Mouse (Mus musculus): ENCODE measurements around the gene Gm14190.
"Not testable (repeated sequence)": the region's sequence is repeated elsewhere in the genome, so short reads cannot be mapped to it uniquely, and the experiment has no call there.

Gene Gm14190

GRCm38 (mm10) chr11:99690463-99690862, at the start of gene Gm14190:
Gene Gm14190 (minus strand): TSS chr11:99690740.
- in situ Hi-C loops (cut with MboI, MseI) = no loop called here

GRCm38 (mm10) chr11:99734190-99734589, 43.6 kb upstream of the Gm14190 start, which contains the start of gene Gm14180:
Gene Gm14180 (minus strand): TSS chr11:99734290.
- in situ Hi-C loops (cut with MboI, MseI) = no loop called here

DNA sequence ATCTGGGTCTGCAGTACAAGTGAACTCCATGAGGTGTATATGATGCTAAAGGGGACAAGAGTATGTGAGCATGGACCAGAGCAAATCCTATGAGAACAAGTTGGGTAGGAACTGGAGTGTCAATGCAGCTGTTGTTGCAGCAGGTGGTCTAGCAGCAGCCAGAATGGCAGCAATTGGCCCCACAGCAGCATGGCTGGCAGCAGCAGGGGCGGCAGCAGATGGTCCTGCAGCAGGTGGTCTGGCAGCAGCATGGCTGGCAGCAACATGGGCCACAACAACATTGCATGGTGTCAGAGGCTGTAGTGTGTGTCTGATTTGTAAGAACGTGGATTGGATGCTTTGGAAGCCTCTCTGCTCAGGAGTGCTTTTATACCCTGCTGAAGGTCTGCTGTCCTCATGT, 33.5 kb upstream of the Gm14190 start:
- in situ Hi-C loops (cut with MboI, MseI) = no loop called here

- in situ Hi-C loops (cut with MboI, MseI) = no loop called here
Observed at GRCm38 (mm10) chr11:99718759-99719158, 28.2 kb upstream of the Gm14190 start.

DNA sequence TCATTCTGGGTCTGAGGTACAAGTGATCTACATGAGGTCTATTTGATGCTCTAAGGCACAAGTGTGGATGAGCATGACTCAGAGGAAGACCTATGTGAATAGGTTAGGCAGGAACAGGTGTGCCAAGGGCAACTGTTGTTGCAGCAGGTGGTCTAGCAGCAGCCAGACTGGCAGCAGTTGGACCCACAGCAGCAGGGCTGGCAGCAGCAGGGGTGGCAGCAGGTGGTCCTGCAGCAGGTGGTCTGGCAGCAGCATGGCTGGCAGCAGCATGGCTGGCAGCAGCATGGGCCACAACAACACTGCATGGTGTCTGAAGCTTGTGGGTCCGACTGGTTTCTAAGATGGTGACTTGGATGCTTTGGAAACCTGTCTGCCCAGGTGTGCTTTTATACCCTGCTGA, 5.3 kb downstream of the Gm14190 start:
- in situ Hi-C loops (cut with MboI, MseI) = not testable (repeated sequence)

DNA sequence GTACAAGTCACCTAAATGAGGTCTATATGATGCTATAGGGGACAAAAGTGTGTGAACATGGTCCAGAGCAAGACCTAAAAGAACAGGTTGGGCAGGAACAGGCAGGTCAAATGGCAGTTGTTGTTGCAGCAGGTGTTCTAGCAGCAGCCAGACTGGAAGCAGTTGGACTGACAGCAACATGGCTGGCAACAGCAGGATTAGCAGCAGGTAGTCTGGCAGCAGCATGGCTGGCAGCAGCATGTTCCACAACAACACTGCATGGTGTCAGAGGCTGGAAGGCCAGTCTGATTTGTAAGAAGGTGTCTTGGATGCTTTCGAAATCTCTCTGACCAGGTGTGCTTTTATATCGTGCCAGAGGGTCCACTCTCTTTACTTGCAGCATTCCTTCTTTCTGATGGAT, 7.1 kb downstream of the Gm14190 start:
- in situ Hi-C loops (cut with MboI, MseI) = no loop called here

DNA sequence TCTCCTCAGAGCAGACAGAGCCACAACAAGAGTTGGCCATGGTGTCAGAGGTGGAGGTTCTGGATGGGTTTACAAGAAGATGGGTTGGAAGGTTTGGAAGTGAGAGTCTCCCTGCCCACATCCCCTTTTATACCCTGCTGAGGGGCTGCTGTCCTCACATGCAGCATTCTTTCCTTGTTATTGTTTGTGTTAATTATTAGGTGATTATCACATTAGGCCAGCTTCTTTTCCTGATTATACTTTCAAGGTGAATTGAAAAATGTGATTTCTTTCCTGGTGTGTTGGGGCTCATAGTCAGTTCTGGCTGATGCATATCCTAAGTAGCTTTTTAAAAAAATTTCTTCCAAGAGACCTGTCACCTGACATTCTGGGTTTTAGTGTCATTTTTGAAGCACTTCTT, 24.7 kb downstream of the Gm14190 start, which contains the start of gene Krtap4-6:
Gene Krtap4-6, minus strand, starts transcription at position 101 of the 400 bp plus-strand sequence.
- in situ Hi-C loops (cut with MboI, MseI) = no loop called here

DNA sequence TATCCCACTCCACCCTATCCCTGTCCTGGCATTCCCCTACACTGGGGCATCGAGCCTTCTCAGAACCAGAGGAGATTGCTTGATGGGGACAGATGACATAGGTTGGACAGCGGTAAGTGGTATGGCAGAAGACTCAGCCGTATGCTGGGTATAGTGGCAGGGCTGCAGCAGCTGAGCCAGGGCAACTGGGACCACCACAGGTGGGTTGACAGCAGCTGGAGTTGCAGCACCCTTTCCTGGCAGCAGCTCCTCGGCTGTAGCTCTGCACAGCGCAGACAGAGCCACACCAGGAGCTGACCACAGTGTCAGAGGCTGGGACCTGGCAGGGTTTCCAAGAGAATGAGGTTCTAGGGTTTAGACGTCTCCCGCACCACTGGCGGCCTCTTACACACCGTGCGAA, 27.7 kb downstream of the Gm14190 start:
- in situ Hi-C loops (cut with MboI, MseI) = no loop called here

DNA sequence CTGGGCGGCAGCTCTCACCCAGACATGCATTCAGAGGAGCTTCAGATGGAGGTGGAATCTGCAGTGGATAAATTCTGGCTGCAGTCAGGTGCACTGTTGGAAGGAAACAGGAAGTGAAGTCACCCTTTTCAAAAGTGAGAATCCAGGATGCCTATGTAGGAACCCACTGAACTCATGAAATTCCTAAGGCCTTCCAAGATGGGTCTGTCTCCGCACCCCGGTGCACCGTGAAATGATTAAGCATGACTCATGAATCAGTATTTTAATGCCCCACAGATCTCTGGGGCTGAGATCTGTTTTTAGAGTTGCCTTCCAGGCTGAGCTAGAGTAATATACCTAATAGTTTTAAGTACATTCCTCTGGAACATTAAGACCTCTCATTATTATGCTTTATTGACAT, 31.3 kb downstream of the Gm14190 start:
- in situ Hi-C loops (cut with MboI, MseI) = no loop called here

DNA sequence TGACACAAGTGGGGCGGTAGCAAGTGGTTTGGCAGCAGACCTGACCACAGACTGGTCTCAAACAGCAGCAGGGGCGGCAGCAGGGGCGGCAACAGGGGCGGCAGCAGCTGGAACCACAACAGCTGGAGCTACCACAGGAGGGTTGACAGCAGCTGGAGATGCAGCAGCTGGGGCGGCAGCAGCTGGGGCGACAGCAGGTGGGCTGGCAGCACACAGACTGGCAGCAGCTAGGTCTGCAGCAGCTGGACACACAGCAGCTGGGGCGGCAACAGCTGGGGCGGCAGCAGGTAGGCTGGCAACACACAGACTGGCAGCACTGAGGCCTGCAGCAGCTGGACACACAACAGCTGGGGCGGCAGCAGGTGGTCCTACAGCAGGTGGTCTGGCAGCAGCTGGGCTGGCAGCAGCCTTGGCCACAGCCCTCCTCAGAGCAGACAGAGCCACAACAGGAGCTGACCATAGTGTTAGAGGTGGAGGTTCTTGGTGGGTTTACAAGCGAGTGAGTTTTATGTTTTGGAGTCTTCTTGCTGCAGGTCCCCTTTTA, 32.0 kb downstream of the Gm14190 start, which contains the start of gene Gm11563:
Gene Gm11563, minus strand, starts transcription at position 494 of the 544 bp plus-strand sequence.
- in situ Hi-C loops (cut with MboI, MseI) = not testable (repeated sequence)

GRCm38 (mm10) chr11:99657051-99657450, 33.5 kb downstream of the Gm14190 start:
- in situ Hi-C loops (cut with MboI, MseI) = no loop called here

- in situ Hi-C loops (cut with MboI, MseI) = no loop called here
Observed at GRCm38 (mm10) chr11:99650136-99650535, 40.4 kb downstream of the Gm14190 start, which contains the start of gene Gm11555. Gene Gm11555 (minus strand): TSS chr11:99650236.

- in situ Hi-C loops (cut with MboI, MseI) = no loop called here
Observed at GRCm38 (mm10) chr11:99646444-99646843, 44.1 kb downstream of the Gm14190 start.

DNA sequence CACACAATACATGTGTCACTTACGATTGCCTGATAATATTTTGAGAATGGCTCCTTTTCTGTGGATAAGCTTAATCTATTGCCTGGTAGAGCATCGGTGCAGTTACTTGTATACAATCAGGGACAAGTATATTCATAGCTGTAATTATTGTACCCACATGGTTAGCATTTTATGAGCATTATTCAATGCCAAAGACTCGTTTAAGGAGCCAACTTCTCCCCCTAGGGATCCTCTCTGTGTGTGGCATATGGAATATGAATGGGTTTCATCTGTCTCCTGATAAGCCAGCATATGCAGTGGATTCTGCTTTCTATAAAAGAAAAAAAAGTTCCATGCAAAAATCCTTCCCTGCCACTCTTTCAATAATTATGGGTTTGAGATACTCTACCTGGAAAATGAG, 46.2 kb downstream of the Gm14190 start:
- in situ Hi-C loops (cut with MboI, MseI) = no loop called here

GRCm38 (mm10) chr11:99643635-99644139, 46.9 kb downstream of the Gm14190 start, which contains the start of gene Krtap4-7:
Gene Krtap4-7 (minus strand): TSS chr11:99644089.
- in situ Hi-C loops (cut with MboI, MseI) = not testable (repeated sequence)

DNA sequence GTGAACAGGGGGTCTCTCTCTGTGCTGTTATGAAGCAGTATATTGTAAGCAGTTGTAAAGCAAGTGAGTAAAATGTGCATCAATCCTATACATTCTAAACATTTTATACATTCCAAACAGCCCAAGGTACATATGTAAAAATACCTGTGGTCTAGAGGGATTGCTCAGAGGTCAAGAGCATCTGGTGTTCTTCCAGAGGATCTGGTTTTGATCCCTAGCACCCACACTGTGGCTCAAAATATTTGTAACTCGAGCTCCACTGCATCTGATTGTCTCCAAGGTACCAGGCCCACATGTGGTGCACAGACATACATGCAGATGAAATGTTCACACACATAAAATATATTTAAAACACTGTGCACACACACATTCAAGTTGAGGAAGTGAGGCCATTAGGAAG, 49.6 kb downstream of the Gm14190 start:
- in situ Hi-C loops (cut with MboI, MseI) = no loop called here

Data from T-helper 17 cell (primary cell).